Mouse (Mus musculus) cerebellum, adult 2 months (tissue): ENCODE measurements at regions not wholly inside any gene's neighbourhood (a gene's known extent, or its start where the extent isn't known, plus 50 kb on each side); places are given as distances from the start of the nearest gene placed in this dataset.

Experiments used
- CTCF ChIP-seq: fragments of 200-500 bp; IDR thresholded peaks from 2 replicates; pipeline ENCODE4 v1.5.1; 2011; ENCODE audit warnings: low read depth, mild to moderate bottlenecking, control low read depth, low read length, moderate library complexity, borderline replicate concordance; ENCODE audit not compliant: insufficient read depth
- POLR2A ChIP-seq: fragments of 200-500 bp; IDR thresholded peaks from 2 replicates; pipeline ENCODE4 v1.6.1; 2011; ENCODE audit warnings: low read length, control low read depth, borderline replicate concordance; ENCODE audit not compliant: insufficient read depth

- TF ChIP-seq CTCF (no peak), POLR2A (no peak)
These were observed 181.2 kb downstream of the Satb1 start for GRCm38 (mm10) chr17:51651880-51652279.
